Mouse (Mus musculus) MEL (cell line): ENCODE data around the gene Trim6.
"Not testable (repeated sequence)": the region's sequence is repeated elsewhere in the genome, so short reads cannot be mapped to it uniquely, and the experiment has no call there.

Experiments used
- CTCF ChIP-seq, 3 experiments: IDR thresholded peaks in 2 of 3; conservative IDR thresholded peaks in 1 of 3; 2 replicates each; pipeline ENCODE4 v1.5.1; 2011 to 2012; ENCODE audit warnings: low read length in 3 of 3, low read depth in 2 of 3, mild to moderate bottlenecking in 2 of 3, improper control_type of control experiment in 1 of 3, inconsistent platforms in 1 of 3, mixed read lengths in 1 of 3, moderate library complexity in 1 of 3; ENCODE audit not compliant: control insufficient read depth in 1 of 3, insufficient read depth in 1 of 3, poor library complexity in 1 of 3, severe bottlenecking in 1 of 3
- EP300 ChIP-seq, 2 experiments: IDR thresholded peaks; 2 replicates each; pipeline ENCODE4 v1.6.1; 2011; ENCODE audit warnings: improper control_type of control experiment in 2 of 2, low read length in 2 of 2, low read depth in 1 of 2, mild to moderate bottlenecking in 1 of 2
- GABPA ChIP-seq: IDR thresholded peaks from 2 replicates; pipeline ENCODE4 v1.6.1; 2012; ENCODE audit warnings: low read depth, mild to moderate bottlenecking, inconsistent platforms, low read length, improper control_type of control experiment, moderate library complexity
- POLR2A ChIP-seq, 2 experiments: IDR thresholded peaks; 2 replicates each; pipeline ENCODE4 v1.6.1; 2011 to 2012; ENCODE audit warnings: low read length in 2 of 2, mild to moderate bottlenecking in 2 of 2, control low read depth in 1 of 2, improper control_type of control experiment in 1 of 2, low read depth in 1 of 2, moderate library complexity in 1 of 2; ENCODE audit not compliant: control insufficient read depth in 1 of 2, insufficient read depth in 1 of 2, poor library complexity in 1 of 2
- RCOR1 ChIP-seq: IDR thresholded peaks from 2 replicates; pipeline ENCODE4 v1.6.1; 2012; ENCODE audit warnings: low read depth, mild to moderate bottlenecking, inconsistent platforms, low read length, improper control_type of control experiment
- USF1 ChIP-seq: IDR thresholded peaks from 2 replicates; pipeline ENCODE4 v1.6.1; 2014; ENCODE audit warnings: low read depth, mild to moderate bottlenecking, inconsistent platforms, low read length, improper control_type of control experiment, moderate library complexity

- not testable (repeated sequence) for TF ChIP-seq CTCF (IDR thresholded peaks at IDR 0.05 in 2 of 3, conservative IDR thresholded peaks at IDR 0.05 in 1 of 3; ENCODE audit: control insufficient read depth in 1 of 3, insufficient read depth in 1 of 3, low read depth in 2 of 3, low read length in 3 of 3, poor library complexity in 1 of 3, severe bottlenecking in 1 of 3); POLR2A (IDR thresholded peaks at IDR 0.05; ENCODE audit: control insufficient read depth in 1 of 2, insufficient read depth in 1 of 2, low read depth in 1 of 2, low read length in 2 of 2, poor library complexity in 1 of 2); GABPA; EP300 (IDR thresholded peaks at IDR 0.05; ENCODE audit: low read depth in 1 of 2, low read length in 2 of 2); USF1; RCOR1
These were observed 60.8 kb downstream of the Trim6 start for GRCm38 (mm10) chr7:104279361-104279760.
